Mouse (Mus musculus) bone marrow, adult 2 months (tissue): Measurements from ENCODE around the gene Stmn3. TPM values are rescaled to one million over a fixed set of nuclear protein-coding genes. Genes with fewer than 3 reads are reported as not detected.
"Not testable (repeated sequence)": the region's sequence is repeated elsewhere in the genome, so short reads cannot be mapped to it uniquely, and the experiment has no call there.

ENCODE experiments used
- H3K27ac ChIP-seq: fragments of 200-500 bp; 2 replicates; pipeline ENCODE4 v1.5.1; 2012; ENCODE audit warnings: low read depth, mild to moderate bottlenecking, control low read depth, inconsistent platforms, low read length; ENCODE audit not compliant: control insufficient read depth, poor library complexity, insufficient read depth
- H3K4me1 ChIP-seq: fragments of 200-500 bp; 2 replicates; pipeline ENCODE4 v1.6.1; 2011; ENCODE audit warnings: low read length; ENCODE audit not compliant: control insufficient read depth, insufficient read depth
- H3K4me3 ChIP-seq: fragments of 200-500 bp; replicated peaks from 2 replicates; pipeline ENCODE3; 2011; ENCODE audit warnings: mild to moderate bottlenecking, low read depth, low read length, control low read depth; ENCODE audit not compliant: control insufficient read depth
- CTCF ChIP-seq: fragments of 200-500 bp; IDR thresholded peaks from 2 replicates; pipeline ENCODE4 v1.5.1; 2011; ENCODE audit warnings: low read length, control low read depth; ENCODE audit not compliant: control insufficient read depth, insufficient read depth
- POLR2A ChIP-seq: fragments of 200-500 bp; IDR thresholded peaks from 2 replicates; pipeline ENCODE4 v1.6.1; 2011; ENCODE audit warnings: low read depth, mild to moderate bottlenecking, control low read depth, low read length, borderline replicate concordance; ENCODE audit not compliant: control insufficient read depth
- WGBS: fragments of 180-500 bp; shearing (Covaris S2); methylation state at CpG from one replicate; pipeline ENCODE4 v1.1.7; 2018; 5-methylcytosine and 5-hydroxymethylcytosine counted together
- polyA plus RNA-seq: library from polyadenylated mRNA; stranded (reverse); fragments of >200 nt; gene quantifications from 2 replicates; pipeline ENCODE4 v1.2.4, GENCODE M21; 2011; ENCODE audit warnings: low replicate concordance; ENCODE audit not compliant: missing spikeins, insufficient read depth, insufficient read length

Stmn3 gene
- polyA plus RNA-seq, 1 experiment: 2.7 TPM

DNA sequence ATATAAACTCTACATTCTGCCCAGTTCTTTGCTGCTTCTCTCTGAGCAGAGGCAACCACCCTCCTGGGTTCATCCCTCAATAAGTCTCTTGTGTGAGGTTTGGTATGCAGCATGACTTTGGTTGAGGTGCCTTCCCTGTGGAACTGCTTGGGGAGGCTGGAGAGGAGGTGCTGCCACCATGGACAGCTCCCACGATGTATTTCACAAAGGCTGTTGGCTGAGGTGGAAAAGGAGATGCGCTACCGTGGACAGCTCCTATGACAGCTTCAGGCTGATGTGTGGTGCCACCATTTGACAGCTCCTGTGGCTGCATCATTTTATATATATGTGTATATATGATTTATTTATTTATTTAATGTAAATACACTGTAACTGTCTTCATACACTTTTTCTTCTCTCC, 12.3 kb downstream of the Stmn3 start:
- H3K4me1 ChIP-seq: no peaks in the 10 kb centered on the region
- TF ChIP-seq POLR2A: no peak
- no peak for TF ChIP-seq CTCF
- H3K27ac ChIP-seq: no peak overlapping the region
- 72% methylated on average over 3 of the region's 3 CpGs for WGBS
- no peak overlapping the region for H3K4me3 ChIP-seq

DNA sequence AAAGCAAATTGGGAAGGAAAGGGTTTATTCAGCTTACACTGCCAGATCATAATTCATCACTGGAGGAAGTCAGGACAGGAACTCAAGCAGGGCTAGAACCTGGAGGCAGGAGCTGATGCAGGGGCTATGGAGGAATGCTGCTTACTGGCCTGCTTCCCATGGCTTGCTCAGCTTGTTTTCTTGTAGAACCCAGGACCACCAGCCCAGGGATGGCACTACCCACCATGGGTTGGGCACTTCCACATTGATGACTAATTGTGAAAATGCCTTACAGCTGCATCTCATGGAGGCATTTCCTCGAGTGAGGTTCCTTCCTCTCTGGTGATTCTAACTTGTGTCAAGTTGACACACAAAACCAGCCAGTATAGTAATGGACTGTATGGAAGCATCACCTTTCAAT, 23.4 kb downstream of the Stmn3 start:
- peaks cover 7% of the 10 kb centered on the region; the same call in 1 of the 2 replicates for H3K4me1 ChIP-seq
- no peak overlapping the region for H3K4me3 ChIP-seq
- WGBS: 17% methylated on average over 1 of the region's 1 CpGs
- no peak overlapping the region for H3K27ac ChIP-seq
- TF ChIP-seq POLR2A (no peak), CTCF (no peak)

- peak overlapping the region; percentile 33 for H3K4me3 ChIP-seq
- 60% methylated on average over 3 of the region's 3 CpGs for WGBS
- H3K4me1 ChIP-seq: peaks cover 7% of the 10 kb centered on the region; the same call in 1 of the 2 replicates
- H3K27ac ChIP-seq: peak overlapping the region; percentile 51; the same call in 1 of the 2 replicates
- TF ChIP-seq CTCF (no peak), POLR2A (no peak)
Measured at GRCm38 (mm10) chr2:181288691-181289090, 25.6 kb downstream of the Stmn3 start.

- Histone ChIP-seq H3K4me3 (peak within 1 kb of the TSS; percentile 92), H3K27ac (peak within 1 kb of the TSS; percentile 98)
- 6% methylated on average over 37 of the region's 38 CpGs for WGBS
- not testable (repeated sequence) for H3K4me1 ChIP-seq
- TF ChIP-seq CTCF: peak; percentile 25; the same call in 1 of the 2 replicates
Measured at GRCm38 (mm10) chr2:181287958-181288350, 26.3 kb downstream of the Stmn3 start, which contains the start of gene Gmeb2. Gmeb2 (minus strand) TSS chr2:181288035.

DNA sequence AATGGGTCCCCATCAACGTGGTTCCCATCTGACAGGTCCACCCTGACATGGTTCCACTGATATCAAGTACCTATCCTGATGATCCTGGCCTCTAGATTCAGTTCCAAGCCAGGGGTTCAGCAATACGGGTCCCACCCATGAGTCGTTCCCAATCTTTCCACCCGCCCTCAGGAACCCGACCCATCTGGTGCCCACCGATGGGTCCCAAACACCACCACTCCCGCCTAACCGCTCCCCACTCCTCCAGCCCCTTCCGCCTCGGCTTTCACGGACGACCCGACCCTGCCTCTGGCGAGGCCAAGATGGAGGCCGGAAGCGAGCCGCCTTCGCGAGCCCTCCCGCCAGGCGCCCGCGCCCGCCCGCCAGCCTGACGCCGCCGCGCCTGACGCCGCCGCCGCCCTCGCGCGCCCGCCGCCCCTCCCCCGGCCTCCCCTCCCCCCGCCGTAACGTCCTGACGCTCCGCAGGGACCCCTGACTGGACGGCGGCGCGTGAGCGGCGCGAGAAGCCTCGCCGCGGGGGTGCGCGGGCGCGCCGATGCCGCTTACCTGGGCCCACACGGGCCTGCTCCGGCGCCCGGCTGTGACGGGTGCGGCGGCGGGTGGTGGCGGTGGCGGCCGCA, 26.9 kb downstream of the Stmn3 start:
- TF ChIP-seq CTCF: no peak
- peak; percentile 90; the same call in 1 of the 2 replicates for TF ChIP-seq POLR2A
- H3K4me3 ChIP-seq: peak overlapping the region; percentile 92
- peak overlapping the region; percentile 98 for H3K27ac ChIP-seq
- under 1% methylated on average over 42 of the region's 71 CpGs for WGBS
- peaks cover 7% of the 10 kb centered on the region; the same call in 1 of the 2 replicates for H3K4me1 ChIP-seq

- Histone ChIP-seq H3K4me3 (peak overlapping the region; percentile 92), H3K27ac (peak overlapping the region; percentile 98), H3K4me1 (peaks cover 7% of the 10 kb centered on the region; the same call in 1 of the 2 replicates)
- WGBS: 39% methylated on average over 6 of the region's 6 CpGs
- TF ChIP-seq CTCF (no peak), POLR2A (no peak)
Measured at GRCm38 (mm10) chr2:181286629-181287337, 27.5 kb downstream of the Stmn3 start.

GRCm38 (mm10) chr2:181279968-181280367, 34.3 kb downstream of the Stmn3 start:
- TF ChIP-seq CTCF (no peak), POLR2A (no peak)
- H3K27ac ChIP-seq: no peak overlapping the region
- WGBS: 78% methylated on average over 1 of the region's 1 CpGs
- no peak overlapping the region for H3K4me3 ChIP-seq
- no peaks in the 10 kb centered on the region for H3K4me1 ChIP-seq

DNA sequence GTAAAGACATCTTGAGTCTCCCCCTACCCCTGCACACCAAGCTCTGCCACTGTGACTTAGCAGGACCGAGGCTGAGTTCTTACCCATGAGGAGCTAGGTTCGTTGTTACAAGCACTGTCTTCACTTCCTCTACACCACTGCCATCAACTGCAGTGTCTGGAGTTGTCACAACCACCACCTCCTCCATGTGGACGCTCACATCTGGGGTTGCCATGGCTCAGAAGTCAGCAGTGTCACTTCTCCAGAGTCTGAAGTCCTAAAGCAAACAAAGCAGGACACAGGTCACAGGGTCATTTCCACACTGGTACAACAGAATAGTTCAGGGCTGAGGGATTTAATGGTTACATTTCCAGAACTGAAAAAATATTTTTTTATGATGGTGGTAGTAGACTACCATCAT, 36.4 kb downstream of the Stmn3 start:
- no peaks in the 10 kb centered on the region for H3K4me1 ChIP-seq
- 55% methylated on average over 3 of the region's 3 CpGs for WGBS
- TF ChIP-seq POLR2A: no peak
- TF ChIP-seq CTCF: no peak
- no peak overlapping the region for H3K4me3 ChIP-seq
- H3K27ac ChIP-seq: no peak overlapping the region

- TF ChIP-seq CTCF: no peak
- no peak for TF ChIP-seq POLR2A
- Histone ChIP-seq H3K4me1 (no peaks in the 10 kb centered on the region), H3K4me3 (no peak overlapping the region), H3K27ac (no peak overlapping the region)
- 60% methylated on average over 1 of the region's 1 CpGs for WGBS
Measured at GRCm38 (mm10) chr2:181276766-181277165, 37.5 kb downstream of the Stmn3 start.
